Mouse (Mus musculus) c-Kit-positive CD71-positive TER-119-negative erythroid progenitor cells, embryonic 14.5 days (primary cell): ENCODE measurements around the gene Ppp1r26.

Source experiments
- DNase-seq: peaks from one replicate; pipeline ENCODE4 v3.0.0-alpha.2; 2013; ENCODE audit warnings: low read depth

Gene Ppp1r26

DNA sequence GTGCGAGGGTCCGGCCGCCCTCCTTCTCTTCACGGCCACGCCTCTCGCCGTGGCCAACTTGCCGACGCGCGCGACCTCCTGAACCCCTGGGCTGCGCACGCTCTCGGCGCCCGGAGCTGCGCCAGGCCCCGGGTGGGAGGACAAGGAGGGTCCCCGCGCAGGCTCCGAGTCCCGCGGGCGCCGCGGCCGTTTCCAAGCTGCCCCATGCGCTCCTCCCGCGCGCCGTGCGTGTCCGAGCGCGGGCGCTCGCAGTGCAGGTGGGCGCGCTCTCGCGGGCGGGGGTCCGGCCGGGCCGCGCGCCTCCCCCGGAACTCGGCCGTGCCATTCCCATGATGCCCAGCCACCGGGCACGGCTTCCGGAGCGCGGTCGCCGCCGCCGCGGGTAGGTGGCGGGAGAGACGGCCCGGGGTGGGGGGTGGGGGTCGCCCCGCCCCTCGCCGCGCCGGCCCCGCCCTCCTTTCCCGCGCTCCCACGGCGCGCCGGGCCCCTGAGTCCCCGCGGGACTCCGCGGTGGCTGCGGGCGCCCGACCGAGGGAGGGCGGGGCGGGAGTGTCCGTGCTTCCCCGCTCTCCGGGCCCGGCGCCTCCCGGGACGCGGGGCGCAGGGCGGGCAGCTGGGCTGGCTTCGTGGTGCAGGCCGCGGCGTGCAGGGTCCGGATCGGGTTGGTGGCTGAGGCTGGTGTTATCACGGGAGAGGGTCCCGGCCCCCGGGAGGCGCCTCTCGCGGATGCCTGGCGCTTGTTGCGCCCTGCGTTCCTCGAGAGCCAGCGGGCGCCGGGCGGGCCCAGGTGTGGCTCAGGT lies at the start of gene Ppp1r26:
Ppp1r26 (plus strand) TSS at position 286 of the 800 bp plus-strand sequence.
- no peak for DNase-seq

GRCm38 (mm10) chr2:28396928-28397327 lies 49.7 kb upstream of the Ppp1r26 start:
- DNase-seq = no peak

DNA sequence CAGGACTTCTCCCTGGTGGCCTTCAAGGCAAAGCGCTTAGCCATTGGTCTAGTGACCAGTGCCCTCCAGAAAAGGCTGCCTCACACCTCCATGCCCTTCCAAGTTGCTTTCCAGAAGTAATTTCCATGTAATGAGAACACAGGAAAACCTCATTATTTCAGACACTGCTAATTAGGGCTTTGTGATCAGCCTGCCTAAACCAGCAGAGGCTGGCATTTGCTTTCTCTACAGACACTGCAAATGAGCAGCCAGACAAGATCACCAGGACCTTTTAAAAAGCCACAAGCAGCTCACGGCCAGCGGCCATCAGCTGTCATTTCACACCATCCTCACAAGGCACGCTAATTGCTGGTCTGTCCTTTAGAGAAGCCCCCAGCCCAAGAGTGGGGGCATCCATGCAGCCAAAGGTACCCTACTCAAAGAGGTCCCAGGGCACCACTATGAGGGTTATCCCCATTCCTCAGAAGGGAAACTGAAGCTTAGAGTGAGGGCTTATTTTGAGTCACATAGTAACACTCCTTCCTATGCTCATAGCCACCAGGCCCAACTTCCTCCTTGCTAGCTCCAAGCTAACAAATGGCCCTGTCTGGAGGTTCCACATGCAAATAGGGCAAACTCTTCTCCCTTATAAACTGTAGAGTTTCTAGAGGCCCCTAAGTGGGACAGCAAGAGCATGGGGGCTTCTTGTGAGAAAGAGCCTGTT lies 49.0 kb upstream of the Ppp1r26 start:
- no peak for DNase-seq

DNA sequence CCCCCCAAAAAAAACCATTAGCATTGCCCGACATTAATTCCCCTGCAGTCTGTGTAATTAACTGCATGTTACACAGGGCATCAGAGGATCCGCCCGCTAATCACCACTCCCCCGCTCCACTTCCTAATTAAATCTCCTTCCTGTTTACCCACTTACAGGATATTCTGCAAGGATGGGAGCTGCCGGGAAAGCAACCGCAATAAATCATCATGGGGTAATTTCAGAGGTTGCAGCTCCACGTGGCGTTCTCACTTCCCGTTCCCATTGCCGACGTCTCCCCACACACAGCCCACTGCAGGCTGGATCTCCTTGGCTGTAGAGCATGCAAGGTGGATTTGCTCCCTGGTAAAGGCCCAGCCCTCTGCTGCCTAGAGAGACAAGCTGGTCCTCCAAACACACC lies 45.0 kb upstream of the Ppp1r26 start:
- no peak for DNase-seq

DNA sequence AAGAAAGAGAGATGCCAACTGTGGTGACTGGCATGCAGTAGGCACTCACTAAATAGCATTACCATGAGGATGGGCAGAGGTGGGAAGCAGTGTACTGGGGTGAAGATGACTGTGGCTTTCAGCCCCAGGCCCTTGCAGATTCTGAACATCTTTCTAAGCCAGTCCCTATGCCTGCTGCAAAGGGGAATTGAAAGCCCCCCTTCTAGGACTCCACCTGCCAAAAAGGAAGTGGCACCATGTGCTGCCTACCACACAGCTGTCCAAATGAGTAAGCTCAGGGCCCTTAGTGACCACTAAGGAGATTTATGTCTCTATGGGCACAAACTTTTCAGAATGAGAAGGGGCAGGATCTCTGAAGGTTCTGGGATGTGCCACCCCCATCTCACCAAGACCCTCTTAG lies 44.5 kb upstream of the Ppp1r26 start:
- no peak for DNase-seq

GRCm38 (mm10) chr2:28407796-28408195 lies 38.8 kb upstream of the Ppp1r26 start:
- DNase-seq = no peak

DNA sequence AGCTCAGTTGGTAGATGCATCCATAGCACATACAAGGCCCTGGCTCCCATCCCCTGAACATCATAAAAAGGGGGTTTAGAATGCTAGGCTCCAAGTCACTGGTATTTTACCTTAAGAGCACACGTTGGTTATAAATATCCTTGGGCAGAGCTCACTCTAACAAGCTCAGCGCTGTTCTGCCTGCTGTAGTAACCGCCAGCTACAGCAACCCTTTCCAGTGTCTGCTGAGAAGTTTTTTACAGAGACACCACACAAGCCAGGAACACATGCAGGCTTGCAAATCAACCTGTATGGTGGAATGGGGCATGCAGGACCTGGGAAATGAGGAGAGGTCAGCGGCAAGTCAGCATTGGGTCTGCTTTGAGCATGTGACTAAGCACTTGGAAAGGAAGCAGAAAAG lies 37.5 kb upstream of the Ppp1r26 start:
- DNase-seq = no peak

DNA sequence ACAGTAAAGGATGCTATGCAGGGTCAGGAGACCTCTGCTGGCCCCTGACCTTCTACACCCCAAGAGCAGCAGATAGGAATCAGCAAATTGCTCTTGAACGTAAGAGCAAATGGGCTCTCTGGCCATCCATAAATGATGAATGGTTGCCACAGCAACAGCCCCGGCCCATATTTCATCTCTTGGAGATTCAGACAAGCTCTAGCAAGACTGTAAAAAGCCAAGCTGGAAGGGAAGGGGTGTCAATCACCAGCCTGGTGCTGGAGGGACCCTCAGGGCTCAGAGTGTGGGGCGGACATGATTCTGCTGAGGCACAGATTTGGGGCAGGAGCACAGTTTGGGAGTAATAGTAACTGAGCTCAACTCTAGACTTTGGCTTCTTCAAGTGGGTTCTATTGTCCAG lies 37.0 kb upstream of the Ppp1r26 start:
- DNase-seq = no peak

DNA sequence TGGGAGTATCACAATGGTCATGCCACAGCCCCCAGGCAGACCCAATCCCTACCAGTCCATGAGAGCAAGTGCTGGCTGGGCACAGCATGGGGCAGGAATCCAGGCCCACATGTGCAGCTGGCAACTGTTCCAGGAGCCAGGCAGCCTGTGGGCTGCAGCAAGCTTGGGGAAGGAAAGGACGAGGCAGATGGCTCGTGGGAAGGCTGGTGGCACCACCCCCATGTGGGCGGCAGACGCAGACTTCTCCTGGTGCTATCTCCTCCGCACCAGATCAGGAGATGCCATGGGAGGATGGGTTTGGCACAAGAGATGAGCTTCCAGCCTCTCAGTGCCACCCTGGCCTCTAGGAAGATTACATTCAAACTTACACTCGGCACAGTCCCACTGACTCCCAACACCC lies 33.7 kb upstream of the Ppp1r26 start:
- DNase-seq = no peak

GRCm38 (mm10) chr2:28414116-28414756 lies 32.4 kb upstream of the Ppp1r26 start:
- DNase-seq = no peak

- DNase-seq = no peak
Measured at GRCm38 (mm10) chr2:28414757-28415137, 31.9 kb upstream of the Ppp1r26 start.

GRCm38 (mm10) chr2:28415387-28416024 lies 31.1 kb upstream of the Ppp1r26 start:
- DNase-seq = no peak

- DNase-seq = no peak
Measured at GRCm38 (mm10) chr2:28416511-28416910, 30.1 kb upstream of the Ppp1r26 start.

- DNase-seq = peak; percentile 55
Measured at GRCm38 (mm10) chr2:28418034-28418433, 28.6 kb upstream of the Ppp1r26 start.

GRCm38 (mm10) chr2:28419898-28420297 lies 26.7 kb upstream of the Ppp1r26 start:
- DNase-seq = peak; percentile 47

- peak; percentile 48 for DNase-seq
Measured at GRCm38 (mm10) chr2:28423167-28423566, 23.4 kb upstream of the Ppp1r26 start.

DNA sequence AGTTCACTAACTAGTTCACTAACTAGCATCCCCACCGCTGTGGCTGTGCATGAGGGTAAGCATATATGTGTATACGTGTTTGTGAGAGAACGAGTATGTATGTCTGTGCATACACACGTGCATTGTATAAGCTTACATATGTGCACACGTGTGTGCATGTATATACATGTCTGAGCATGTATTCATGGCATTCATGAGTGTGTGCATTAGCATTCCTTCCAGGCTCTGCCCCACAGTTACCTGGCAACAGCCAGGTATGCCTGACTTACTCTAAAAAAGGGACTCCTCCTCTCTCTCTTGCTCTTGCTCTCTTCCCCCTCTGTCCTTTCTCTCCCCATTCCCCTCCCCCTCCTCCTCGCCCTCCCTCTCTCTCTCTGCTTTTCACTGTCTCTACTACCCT lies 19.4 kb upstream of the Ppp1r26 start:
- no peak for DNase-seq

DNA sequence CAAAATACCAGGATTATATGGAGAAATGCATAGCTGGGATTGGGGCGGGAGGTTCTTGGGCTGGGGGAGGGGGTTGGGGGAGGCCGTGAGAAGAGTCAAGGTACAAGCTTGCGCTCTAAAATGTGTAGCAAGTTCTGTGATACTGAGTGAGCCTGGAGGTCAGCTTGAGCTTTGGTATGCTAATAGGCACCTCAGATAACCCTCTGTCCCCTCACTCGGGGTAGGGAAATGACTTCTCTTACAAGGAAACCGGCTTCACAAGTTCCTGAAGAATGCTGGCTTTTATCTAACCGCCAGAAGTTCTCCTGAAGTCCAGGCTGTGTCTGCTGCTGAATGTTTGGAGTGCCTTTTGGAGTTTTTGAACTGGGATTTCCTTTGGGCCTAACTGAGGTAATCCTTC lies 15.8 kb upstream of the Ppp1r26 start:
- DNase-seq = no peak

GRCm38 (mm10) chr2:28432811-28433210 lies 13.8 kb upstream of the Ppp1r26 start:
- no peak for DNase-seq

GRCm38 (mm10) chr2:28433512-28433911 lies 13.1 kb upstream of the Ppp1r26 start:
- DNase-seq = no peak

GRCm38 (mm10) chr2:28435401-28435800 lies 11.2 kb upstream of the Ppp1r26 start:
- DNase-seq = no peak

DNA sequence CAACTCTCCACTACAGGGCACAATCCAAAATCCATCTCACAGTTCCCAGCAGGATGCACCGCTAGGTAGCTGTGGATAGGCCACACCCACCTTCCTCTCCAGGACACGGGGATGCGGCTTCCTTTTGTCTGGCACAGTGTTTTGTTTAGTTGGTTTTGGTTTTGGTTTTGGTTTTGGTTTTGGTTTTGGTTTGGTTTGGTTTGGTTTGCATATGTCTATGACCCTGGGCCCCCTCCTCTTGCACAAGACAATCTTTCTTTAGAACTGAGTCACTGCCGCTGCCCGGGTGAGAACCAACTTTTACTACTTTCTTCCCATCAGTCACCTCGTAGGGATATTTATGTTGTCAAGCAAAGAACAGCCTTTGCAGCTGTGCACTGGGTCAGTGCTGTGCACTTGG lies 5.8 kb upstream of the Ppp1r26 start:
- no peak for DNase-seq

DNA sequence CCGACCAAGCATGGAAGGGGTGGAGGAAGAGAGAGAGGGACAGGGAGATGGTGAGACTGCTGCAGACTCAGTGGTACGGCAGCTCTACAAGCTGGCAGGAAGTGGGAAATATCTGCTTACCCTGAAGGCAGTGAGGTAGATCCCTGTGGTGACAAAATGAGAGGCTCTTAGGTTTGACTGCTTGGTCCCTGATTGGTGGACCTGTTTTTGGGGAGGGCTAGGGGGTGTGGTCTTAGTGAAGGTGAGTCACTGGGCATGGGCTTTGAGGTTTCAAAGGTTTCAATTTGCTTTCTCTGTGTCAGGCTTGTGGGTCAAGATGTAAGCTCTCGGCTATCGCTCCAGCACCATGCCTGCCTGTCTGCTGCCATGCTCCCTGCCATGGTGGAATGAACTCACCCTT lies 1.5 kb upstream of the Ppp1r26 start:
- DNase-seq = no peak
